Mouse (Mus musculus): Measurements from ENCODE around the gene Znhit1.

DNA sequence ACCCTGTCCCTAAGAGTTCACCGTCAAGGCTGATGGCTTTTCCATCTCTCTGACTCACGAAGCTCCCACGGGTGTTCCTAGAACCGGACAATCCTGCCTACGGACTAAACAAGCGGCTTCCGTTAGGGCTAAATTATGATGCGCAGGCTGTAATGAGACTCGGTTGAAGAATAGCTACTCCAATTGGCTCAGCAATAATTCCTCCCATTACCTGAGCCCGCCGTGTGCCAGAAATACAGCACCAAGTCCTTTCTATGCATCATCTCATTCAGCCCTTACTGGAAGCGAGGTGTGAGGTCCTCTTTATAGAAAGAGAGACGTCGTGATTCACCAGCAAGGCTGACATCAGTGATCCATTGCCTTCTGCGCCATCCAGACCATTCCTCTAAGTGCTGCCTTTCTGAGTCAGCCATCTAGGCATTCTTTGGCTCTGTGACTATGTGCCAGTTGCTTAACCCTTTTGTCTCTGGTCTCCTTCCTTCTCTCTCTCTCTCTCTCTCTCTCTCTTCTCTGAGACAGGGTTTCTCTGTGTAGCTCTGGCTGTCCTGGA is 24.7 kb upstream of the Znhit1 start:
- TF ChIP-seq CTCF (IDR thresholded peaks at IDR 0.05; ENCODE audit: low read depth) (no peak), EP300 (optimal IDR thresholded peaks at IDR 0.05) (no peak)
